Mouse (Mus musculus): Measurements from ENCODE around the gene Thrap3.

- TF ChIP-seq POLR2A (IDR thresholded peaks at IDR 0.05; ENCODE audit: borderline replicate concordance, extremely low read depth, insufficient read depth, insufficient read length, poor library complexity, severe bottlenecking), result no peak
- peak; percentile 63 for TF ChIP-seq CTCF (IDR thresholded peaks at IDR 0.05; ENCODE audit: borderline replicate concordance, extremely low read depth, insufficient read depth, insufficient read length)
Observed at GRCm38 (mm10) chr4:126156617-126157016, 45.9 kb downstream of the Thrap3 start.
